Comparison of ENCODE assay signal across 10 mouse cellular contexts in genomic region chr15:78429871-78430622, GRCm38 (mm10). TPM values are rescaled to one million over a fixed set of nuclear protein-coding genes. Genes with fewer than 3 reads are reported as not detected.
DNase-seq lines count a peak whose midpoint lies in the region; ATAC-seq and TF ChIP-seq lines count a peak whose summit lies in the region.
"Had no signal": no experiment of that assay in that cellular context is flagged by ENCODE, and none has a peak within 500 bp of the region (broad histone marks: within the 10 kb centered on the region; RNA-seq: fewer than 3 reads in every experiment).

No protein-coding gene starts in this region.

- no peak overlapping the region for H3K9ac ChIP-seq in liver, embryonic 13.5 days
- H3K9ac ChIP-seq in kidney, embryonic 16.5 days (replicated peaks; ENCODE audit: low read length), result peak overlapping the region; percentile 20; the same call in 1 of the 2 replicates
- H3K9ac ChIP-seq: liver, embryonic 15.5 days had no signal

- TF ChIP-seq POLR2A in olfactory bulb, adult 2 months (IDR thresholded peaks at IDR 0.05; ENCODE audit: insufficient read depth, low read depth, low read length), result no peak

- TF ChIP-seq CTCF in olfactory bulb, adult 2 months (IDR thresholded peaks at IDR 0.05; ENCODE audit: insufficient read depth, low read depth, low read length), result no peak

- no peak for ATAC-seq in liver, embryonic 13.5 days (ENCODE audit: low read depth)
- ATAC-seq in kidney, embryonic 16.5 days (ENCODE audit: low FRiP score, low TSS enrichment), result no peak

- no peak overlapping the region for H3K4me3 ChIP-seq in liver, embryonic 13.5 days (replicated peaks)
- H3K4me3 ChIP-seq in kidney, embryonic 16.5 days (ENCODE audit: low read length), result peak overlapping the region; percentile 82; the same call in 1 of the 2 replicates
- H3K4me3 ChIP-seq in olfactory bulb, adult 2 months (ENCODE audit: insufficient read depth, low read depth, low read length), result peak overlapping the region; percentile 88

- WGBS in liver, embryonic 13.5 days (ENCODE audit: insufficient replicate concordance), result 45% methylated on average over 13 of the region's 13 CpGs
- 58% methylated on average over 13 of the region's 13 CpGs for WGBS in kidney, embryonic 16.5 days
- WGBS in olfactory bulb, adult 2 months, result 80% methylated on average over 13 of the region's 13 CpGs

- peaks cover 15% of the 10 kb centered on the region for H3K4me1 ChIP-seq in liver, embryonic 13.5 days (replicated peaks)
- H3K4me1 ChIP-seq in kidney, embryonic 16.5 days (ENCODE audit: insufficient read depth, low read length), result peaks cover 28% of the 10 kb centered on the region
- H3K4me1 ChIP-seq in olfactory bulb, adult 2 months (ENCODE audit: control insufficient read depth, insufficient read depth, low read length), result peaks cover 28% of the 10 kb centered on the region

- DNase-seq in liver, embryonic 13.5 days, result no peak
- DNase-seq in liver, result no peak
- peak; percentile 52 to 67 for DNase-seq in heart, adult 9 months (ENCODE audit: low spot score in 2 of 2)
- no peak for DNase-seq in thymus, postnatal 14 days
- no peak for DNase-seq in adrenal gland, postnatal 10 days
- no peak for DNase-seq in gastrocnemius, postnatal 10 days

- no peaks in the 10 kb centered on the region for H3K36me3 ChIP-seq in liver, embryonic 13.5 days
- peaks cover 6% of the 10 kb centered on the region; the same call in 1 of the 2 replicates for H3K36me3 ChIP-seq in kidney, embryonic 16.5 days (ENCODE audit: insufficient read depth, low read length)
- H3K36me3 ChIP-seq: liver, embryonic 15.5 days had no signal

- peaks cover 57% of the 10 kb centered on the region for H3K27me3 ChIP-seq in liver, embryonic 13.5 days
- no peaks in the 10 kb centered on the region for H3K27me3 ChIP-seq in kidney, embryonic 16.5 days (ENCODE audit: insufficient read depth, low read length)

- H3K9me3 ChIP-seq in liver, embryonic 13.5 days (replicated peaks), result no peaks in the 10 kb centered on the region
- no peaks in the 10 kb centered on the region for H3K9me3 ChIP-seq in kidney, embryonic 16.5 days (ENCODE audit: low read length)
- H3K9me3 ChIP-seq: liver, embryonic 15.5 days had no signal

- H3K27ac ChIP-seq in liver, embryonic 13.5 days, result peak overlapping the region; percentile 4
- peak overlapping the region; percentile 77 for H3K27ac ChIP-seq in kidney, embryonic 16.5 days (ENCODE audit: low read length)
- H3K27ac ChIP-seq in olfactory bulb, adult 2 months (ENCODE audit: insufficient read depth, low read depth, low read length), result no peak overlapping the region
- H3K27ac ChIP-seq: liver, embryonic 15.5 days had no signal

- H3K4me2 ChIP-seq in liver, embryonic 13.5 days, result peak overlapping the region; percentile 59; the same call in 1 of the 2 replicates
- H3K4me2 ChIP-seq in kidney, embryonic 16.5 days (replicated peaks; ENCODE audit: low read depth, low read length), result peak overlapping the region; percentile 83

RNA-seq across cellular contexts. Expression of gene Kctd17, which starts 1.7 kb away (rescaled TPM):
- polyA plus RNA-seq in liver, embryonic 13.5 days (2015; fragmentation: Nextera tagmentation; extraction: Ambion mirVana), result 4.7 and 5.1 TPM in 2 replicates
- 41.5 and 43.1 TPM in 2 replicates for polyA plus RNA-seq in kidney, embryonic 16.5 days (2015; fragmentation: Nextera tagmentation; extraction: Ambion mirVana)
- polyA plus RNA-seq in olfactory bulb, adult 2 months (2012; ENCODE audit: insufficient read depth, insufficient read length, low replicate concordance, missing spikeins), result not detected in 2 replicates
- total RNA-seq in adrenal gland, postnatal 10 days (2021), result 10 to 100 TPM; 85.2 to 94.8 TPM
- total RNA-seq in gastrocnemius, postnatal 10 days (2021), result 10 to 100 TPM; 48.7 to 62.2 TPM
- total RNA-seq: MEL had no signal

RNA-seq across cellular contexts. Expression of gene Mpst, which starts 23.8 kb away (rescaled TPM):
- polyA plus RNA-seq in liver, embryonic 13.5 days (2015; fragmentation: Nextera tagmentation; extraction: Ambion mirVana), result 3.8 and 4.2 TPM in 2 replicates
- 3.2 and 5.3 TPM in 2 replicates for polyA plus RNA-seq in kidney, embryonic 16.5 days (2015; fragmentation: Nextera tagmentation; extraction: Ambion mirVana)
- not detected in 2 replicates for polyA plus RNA-seq in olfactory bulb, adult 2 months (2012; ENCODE audit: insufficient read depth, insufficient read length, low replicate concordance, missing spikeins)
- 10 to 100 TPM; 49.1 to 52.0 TPM for total RNA-seq in adrenal gland, postnatal 10 days (2021)
- 10 to 100 TPM; 34.6 to 40.5 TPM for total RNA-seq in gastrocnemius, postnatal 10 days (2021)

RNA-seq across cellular contexts. Expression of gene Tst, which starts 24.3 kb away (rescaled TPM):
- polyA plus RNA-seq in liver, embryonic 13.5 days (2015; fragmentation: Nextera tagmentation; extraction: Ambion mirVana), result 105 and 109 TPM in 2 replicates
- 64.4 and 76.4 TPM in 2 replicates for polyA plus RNA-seq in kidney, embryonic 16.5 days (2015; fragmentation: Nextera tagmentation; extraction: Ambion mirVana)
- not detected in 2 replicates for polyA plus RNA-seq in olfactory bulb, adult 2 months (2012; ENCODE audit: insufficient read depth, insufficient read length, low replicate concordance, missing spikeins)
- total RNA-seq in adrenal gland, postnatal 10 days (2021), result 100 to 1,000 TPM; 179 to 204 TPM
- total RNA-seq in gastrocnemius, postnatal 10 days (2021), result 10 to 100 TPM; 18.0 to 23.3 TPM

RNA-seq across cellular contexts. Expression of gene Tex33, which starts 34.3 kb away (rescaled TPM):
- polyA plus RNA-seq in liver, embryonic 13.5 days (2015; fragmentation: Nextera tagmentation; extraction: Ambion mirVana), result not detected in 2 replicates
- not detected in 2 replicates for polyA plus RNA-seq in kidney, embryonic 16.5 days (2015; fragmentation: Nextera tagmentation; extraction: Ambion mirVana)
- polyA plus RNA-seq in olfactory bulb, adult 2 months (2012; ENCODE audit: insufficient read depth, insufficient read length, low replicate concordance, missing spikeins), result not detected in 2 replicates
- not detected for total RNA-seq in adrenal gland, postnatal 10 days (2021)
- total RNA-seq in gastrocnemius, postnatal 10 days (2021), result not detected
- polyA plus RNA-seq: liver, embryonic 15.5 days had no signal

RNA-seq across cellular contexts. Expression of gene Tmprss6, which starts 38.4 kb away (rescaled TPM):
- polyA plus RNA-seq in liver, embryonic 13.5 days (2015; fragmentation: Nextera tagmentation; extraction: Ambion mirVana), result 7.8 and 9.5 TPM in 2 replicates
- polyA plus RNA-seq in kidney, embryonic 16.5 days (2015; fragmentation: Nextera tagmentation; extraction: Ambion mirVana), result 0.29 and 0.42 TPM in 2 replicates
- polyA plus RNA-seq in olfactory bulb, adult 2 months (2012; ENCODE audit: insufficient read depth, insufficient read length, low replicate concordance, missing spikeins), result not detected in 2 replicates
- 10 to 100 TPM; 24.7 to 59.5 TPM for total RNA-seq in adrenal gland, postnatal 10 days (2021)
- total RNA-seq in gastrocnemius, postnatal 10 days (2021), result under 1 TPM in 1 of 2 experiments, not detected in 1; 0.38 TPM

Comparison
In these comparisons a context has a peak if more than half of its experiments do, and no peak if none do; other contexts are left out.
1. DNase-seq: peak in heart, adult 9 months (2 of 2); none in liver, embryonic 13.5 days (single experiment), liver (single experiment), thymus, postnatal 14 days (single experiment), adrenal gland, postnatal 10 days (single experiment) and gastrocnemius, postnatal 10 days (single experiment).
2. RNA of gene Tst, which starts 24.3 kb away (polyA plus RNA-seq): 105 to 109 TPM in liver, embryonic 13.5 days and 64.4 to 76.4 TPM in kidney, embryonic 16.5 days; not detected in olfactory bulb, adult 2 months; every median in the first group is over 10 times any median in the second.